Mouse (Mus musculus) gastrocnemius, postnatal 25 days (tissue): ENCODE data around the gene Dst. TPM values are rescaled to one million over a fixed set of nuclear protein-coding genes. Genes with fewer than 3 reads are reported as not detected.
"Not testable (repeated sequence)": the region's sequence is repeated elsewhere in the genome, so short reads cannot be mapped to it uniquely, and the experiment has no call there.

ENCODE experiments used
- DNase-seq: peaks from one replicate; pipeline ENCODE4 v3.0.0; 2022
- total RNA-seq, 2 experiments: library from RNA; stranded (reverse); gene quantifications; 1 replicate in 1 of 2; 2 replicates in 1 of 2; pipeline ENCODE4 v1.2.3; 2021

Dst gene
- total RNA-seq, 2 experiments from 2014 or later, result 184 to 215 TPM

- DNase-seq, result not testable (repeated sequence)
Observed at GRCm38 (mm10) chr1:34066401-34066800, 158.4 kb downstream of the Dst start.

DNA sequence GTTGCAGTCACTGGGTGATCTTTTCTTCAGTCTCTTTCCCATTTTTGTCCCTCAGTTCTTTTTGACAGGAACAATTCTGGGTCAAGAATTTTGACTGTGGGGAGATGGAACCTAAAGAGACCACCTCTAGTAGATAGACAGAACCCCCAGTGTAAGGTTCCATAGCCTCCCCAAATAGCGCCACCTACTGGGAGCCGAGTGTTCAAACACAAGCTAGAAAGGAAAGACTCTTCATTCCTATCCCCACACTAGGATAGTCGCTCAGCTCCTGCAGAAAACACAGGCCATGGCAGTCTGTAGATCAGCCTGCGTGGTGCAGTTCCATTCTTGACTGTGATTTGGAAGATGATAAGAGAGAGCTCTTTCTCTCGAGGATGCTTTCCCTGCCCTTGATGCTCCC is 160.3 kb downstream of the Dst start:
- DNase-seq, result no peak

- DNase-seq, result no peak
Observed at GRCm38 (mm10) chr1:34069514-34070290, 161.7 kb downstream of the Dst start.

DNA sequence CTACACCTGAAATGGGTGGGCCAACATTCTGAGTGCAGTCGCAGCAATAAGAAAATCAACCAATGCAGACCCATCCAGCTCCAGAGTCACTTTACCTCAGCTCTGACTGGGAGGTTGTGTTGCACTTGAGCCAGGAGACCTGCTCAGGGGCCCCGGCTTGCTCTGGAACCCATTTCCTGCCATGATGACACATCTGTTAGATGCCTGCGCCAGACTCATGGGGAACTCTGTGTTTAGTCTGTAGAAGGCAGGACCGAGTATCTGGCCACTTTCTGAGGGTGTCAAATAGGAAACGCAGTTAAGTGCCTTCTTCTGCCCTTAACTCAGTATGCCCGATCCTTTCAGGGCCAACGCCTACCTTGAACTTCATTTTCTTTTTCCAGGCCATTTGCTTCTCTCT is 162.4 kb downstream of the Dst start:
- DNase-seq, result no peak

DNA sequence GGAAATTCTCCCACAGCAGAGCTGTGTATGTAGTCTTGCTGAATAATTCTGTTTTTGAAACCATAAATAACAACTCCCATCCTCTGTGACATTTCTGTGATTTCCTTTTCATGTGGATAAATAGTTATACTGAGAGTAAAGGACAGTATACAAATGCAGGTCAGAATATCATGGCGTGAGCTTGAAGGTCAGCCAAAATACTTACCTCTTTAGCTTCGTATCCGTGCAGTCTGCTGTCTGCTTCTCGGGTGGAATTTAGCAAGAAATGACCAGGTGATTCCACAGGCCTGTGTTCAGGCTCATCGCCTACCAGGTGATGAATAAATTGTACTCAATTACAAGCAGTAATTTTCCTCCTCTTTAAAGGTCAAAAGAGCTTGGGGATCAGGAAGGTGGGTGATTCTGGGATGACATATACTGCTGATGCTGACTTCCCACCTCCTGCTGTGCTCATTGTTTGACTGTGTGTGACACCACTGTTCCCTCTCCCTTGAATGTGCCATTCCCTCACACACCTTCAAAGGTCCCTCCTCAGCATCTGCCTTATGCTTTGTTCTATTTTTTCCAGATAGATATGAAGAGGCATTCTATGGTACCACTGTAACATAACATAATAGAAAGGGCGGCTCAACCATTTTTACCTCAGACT is 163.1 kb downstream of the Dst start:
- no peak for DNase-seq

DNA sequence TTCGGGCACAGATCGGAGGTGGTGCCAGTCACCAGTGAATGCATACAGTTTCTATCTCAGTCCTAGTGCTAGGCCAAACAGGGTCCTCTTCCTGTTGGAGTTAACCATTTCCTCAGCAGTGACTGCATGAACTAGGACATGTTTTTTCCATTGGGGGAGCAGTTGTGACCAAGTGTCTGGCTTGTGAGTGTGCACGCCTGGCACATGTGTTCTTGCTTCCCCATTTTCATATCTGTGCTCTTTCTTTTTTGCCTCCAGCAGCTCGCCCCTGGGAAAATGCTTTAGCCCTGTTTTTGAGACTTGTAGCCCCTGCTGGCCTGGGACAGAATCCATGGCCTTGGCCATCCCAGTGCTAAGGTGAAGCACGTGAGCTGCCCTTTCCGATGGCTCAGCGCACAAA is 164.2 kb downstream of the Dst start:
- DNase-seq, result no peak

- DNase-seq, result no peak
Observed at GRCm38 (mm10) chr1:34073436-34074169, 165.6 kb downstream of the Dst start.

GRCm38 (mm10) chr1:34074245-34075187 is 166.5 kb downstream of the Dst start:
- DNase-seq, result no peak

DNA sequence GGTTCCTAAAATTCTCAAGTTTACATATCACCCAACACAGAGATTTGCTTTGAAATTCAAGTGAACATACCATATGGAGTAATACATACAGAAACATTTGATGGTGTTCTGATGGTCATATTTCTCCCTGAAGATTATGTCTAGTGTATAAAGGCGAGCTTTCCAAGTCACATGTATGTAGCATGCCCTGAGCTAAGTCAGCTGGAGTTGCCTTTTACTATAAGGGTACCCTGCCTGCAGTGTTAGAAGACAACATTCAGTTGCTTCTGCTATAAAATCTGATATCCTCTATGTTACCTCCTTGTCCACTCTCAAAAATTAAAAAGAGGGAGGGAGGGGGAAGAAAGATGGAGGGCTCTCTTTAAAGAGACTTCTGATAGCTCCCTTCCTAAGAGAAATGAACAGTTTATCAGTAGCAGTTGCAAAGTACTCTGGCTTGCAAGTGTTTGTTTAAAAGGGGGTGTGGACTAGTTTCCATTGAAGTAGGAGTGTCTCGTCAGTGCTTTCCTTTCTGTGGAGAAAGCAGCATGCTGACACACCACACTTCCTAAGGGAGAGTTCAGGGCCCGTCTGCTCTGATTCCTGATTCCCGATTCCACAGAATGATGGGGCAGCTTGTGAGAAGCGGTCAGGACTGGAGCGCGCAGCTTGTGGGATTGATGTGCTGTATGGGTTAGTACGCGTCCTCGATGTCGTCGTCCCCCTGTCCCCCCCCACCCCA is 168.8 kb downstream of the Dst start:
- no peak for DNase-seq

DNA sequence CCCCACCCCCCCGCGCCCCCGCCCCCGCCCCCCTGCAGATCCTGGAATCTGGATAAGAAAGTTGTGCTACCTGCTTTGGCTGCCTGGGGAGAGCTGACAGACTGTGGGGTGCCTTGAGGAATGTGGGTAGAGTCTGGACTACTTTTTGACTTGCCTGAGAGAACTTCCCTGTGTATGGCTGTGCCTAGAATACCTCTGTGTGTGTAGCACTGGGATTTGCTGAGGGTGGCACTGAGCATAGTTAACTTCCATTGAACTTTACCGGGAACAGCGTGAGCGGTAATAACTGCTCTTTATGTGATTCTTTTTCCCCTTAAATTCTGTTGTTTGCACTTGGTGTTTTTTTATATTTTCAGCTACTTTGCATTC is 169.4 kb downstream of the Dst start:
- no peak for DNase-seq

GRCm38 (mm10) chr1:34077941-34078340 is 169.9 kb downstream of the Dst start:
- no peak for DNase-seq

GRCm38 (mm10) chr1:34089011-34089410 is 181.0 kb downstream of the Dst start:
- no peak for DNase-seq

DNA sequence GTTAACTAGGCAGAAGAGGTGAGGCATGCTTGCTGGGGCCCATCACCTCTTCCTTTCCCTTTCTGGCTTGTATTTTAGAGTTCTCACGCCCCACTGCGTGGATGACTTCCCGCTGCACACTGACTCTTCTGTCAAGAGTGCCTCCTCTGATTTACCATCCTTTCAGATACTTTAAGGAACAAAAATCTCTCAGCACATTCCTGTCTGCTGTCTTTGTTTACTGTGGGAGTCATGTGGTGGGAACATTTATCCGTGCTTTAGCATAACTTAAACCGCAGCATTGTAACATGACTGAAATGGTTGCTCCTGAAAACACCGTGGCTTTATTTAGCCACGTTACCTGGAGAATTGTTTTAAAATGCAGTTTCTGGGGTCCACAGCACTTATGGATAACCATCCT is 182.7 kb downstream of the Dst start:
- DNase-seq, result no peak

- DNase-seq, result no peak
Observed at GRCm38 (mm10) chr1:34093652-34094051, 185.6 kb downstream of the Dst start.

GRCm38 (mm10) chr1:34094301-34094700 is 186.3 kb downstream of the Dst start:
- no peak for DNase-seq

- DNase-seq, result no peak
Observed at GRCm38 (mm10) chr1:34095173-34095572, 187.1 kb downstream of the Dst start.

DNA sequence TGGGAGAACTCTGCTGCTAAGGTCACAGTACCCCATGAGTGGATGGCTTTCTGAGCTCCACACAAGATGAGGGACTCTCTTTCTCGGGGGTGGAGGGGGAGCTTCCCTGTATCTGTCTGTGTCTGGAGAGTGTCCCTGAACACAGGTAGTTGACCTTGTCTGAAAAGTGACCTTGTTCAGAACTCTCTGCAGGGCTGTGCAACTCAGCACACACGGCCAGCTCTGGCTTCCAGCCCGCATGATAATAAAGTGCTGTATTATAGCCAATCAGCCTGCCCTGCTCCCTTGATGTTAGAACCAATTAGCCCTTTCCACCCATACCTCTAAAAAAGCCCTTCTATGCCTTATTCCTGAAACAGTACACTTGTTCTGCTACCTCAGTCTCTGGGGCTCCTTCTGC is 188.9 kb downstream of the Dst start:
- no peak for DNase-seq

DNA sequence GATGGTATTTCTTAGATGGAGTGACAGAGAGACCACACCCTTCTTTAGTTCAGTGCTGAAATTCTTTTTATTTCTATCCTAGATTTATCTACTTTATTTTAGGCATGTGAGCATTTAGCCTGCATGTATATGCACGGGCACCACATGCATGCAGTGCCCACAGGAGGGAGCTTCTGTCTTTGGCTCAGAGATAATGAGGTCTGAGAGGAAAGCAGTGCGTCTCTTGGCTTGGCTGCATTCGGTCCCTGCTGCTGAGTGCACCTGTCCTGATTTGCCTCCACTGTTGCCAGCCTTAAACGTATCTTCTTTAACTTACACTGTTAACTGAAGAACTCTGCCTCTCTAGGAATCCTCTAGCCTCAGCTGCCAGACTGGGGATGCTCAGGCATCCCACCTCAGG is 189.6 kb downstream of the Dst start:
- DNase-seq, result no peak

- DNase-seq, result no peak
Observed at GRCm38 (mm10) chr1:34099439-34099838, 191.4 kb downstream of the Dst start.

- DNase-seq, result no peak
Observed at GRCm38 (mm10) chr1:34100385-34100784, 192.4 kb downstream of the Dst start.

DNA sequence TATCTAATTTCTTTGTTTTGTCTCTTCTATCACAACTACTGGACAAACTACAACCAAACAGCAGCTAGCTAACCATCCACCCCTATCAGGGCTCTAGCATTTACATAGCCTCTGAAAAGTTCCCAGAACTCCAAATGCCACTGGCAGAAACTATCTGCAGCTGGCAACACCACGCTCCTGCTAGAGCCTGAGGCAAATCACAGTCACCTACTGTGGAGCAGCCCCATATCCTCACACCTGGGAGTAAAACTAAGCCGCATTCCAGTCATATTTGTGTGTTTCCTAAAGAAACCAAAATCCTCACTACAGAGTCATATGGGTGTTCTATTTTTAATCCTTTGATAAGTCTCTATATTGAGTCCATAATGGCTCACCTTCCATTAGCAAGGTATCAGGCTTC is 194.6 kb downstream of the Dst start:
- no peak for DNase-seq

DNA sequence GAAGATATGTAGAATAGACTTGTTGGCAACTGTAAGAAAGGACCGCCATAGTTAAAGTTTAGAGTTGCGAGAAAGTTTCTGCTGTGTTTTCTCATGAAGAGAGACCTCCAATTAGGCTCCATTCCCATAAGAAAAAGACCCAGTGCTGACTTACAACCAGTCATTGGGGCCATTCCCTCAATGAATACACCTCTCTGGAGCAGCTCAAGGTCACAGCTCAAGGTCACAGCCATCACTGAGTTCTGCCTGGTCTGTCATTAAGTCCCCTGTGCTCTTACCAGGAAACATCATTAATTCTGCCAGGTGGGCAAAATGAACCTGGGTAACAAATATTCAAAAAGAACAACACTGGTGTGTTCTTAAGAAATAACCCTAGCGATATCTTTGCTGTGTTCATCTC is 195.2 kb downstream of the Dst start:
- DNase-seq, result no peak
